In the genomic region with DNA sequence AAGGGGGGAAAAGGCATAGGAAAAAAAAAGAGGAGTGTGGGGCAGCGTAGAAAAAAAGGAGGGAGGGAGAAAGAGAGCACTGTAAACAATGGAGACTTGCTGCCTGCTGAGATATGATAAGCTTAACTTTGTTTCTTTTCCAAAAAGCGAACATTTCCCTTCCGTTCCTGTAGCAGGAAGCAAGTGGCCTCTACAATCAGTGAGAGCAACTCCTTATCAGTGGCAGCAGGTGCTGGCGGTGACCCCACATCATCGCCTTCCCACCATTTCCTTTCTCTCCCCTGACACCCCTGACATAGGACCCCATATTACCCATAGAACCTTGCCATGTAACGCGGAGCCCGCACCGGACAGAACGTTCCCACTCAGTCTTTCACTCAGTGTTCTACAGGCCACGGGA, we compare ENCODE assay signal across 20 mouse cellular contexts.
DNase-seq lines count a peak whose midpoint lies in the region; ATAC-seq and TF ChIP-seq lines count a peak whose summit lies in the region.
"Had no signal": no experiment of that assay in that cellular context is flagged by ENCODE, and none has a peak within 500 bp of the region (broad histone marks: within the 10 kb centered on the region; RNA-seq: fewer than 3 reads in every experiment).

No protein-coding gene starts in this region.

- H3K4me3 ChIP-seq in heart, embryonic 16.5 days (ENCODE audit: low read length), result no peak overlapping the region
- no peak overlapping the region for H3K4me3 ChIP-seq in stomach, embryonic 14.5 days (ENCODE audit: low read depth, low read length)
- no peak overlapping the region for H3K4me3 ChIP-seq in stomach, postnatal 0 days (ENCODE audit: low read depth, low read length)
- H3K4me3 ChIP-seq in cerebellum, adult 2 months (replicated peaks; ENCODE audit: insufficient read depth, low read depth, low read length), result no peak overlapping the region
- H3K4me3 ChIP-seq: forebrain, embryonic 12.5 days; limb, embryonic 12.5 days; neural tube, embryonic 13.5 days had no signal

- ATAC-seq in heart, embryonic 16.5 days (replicated peaks; ENCODE audit: extremely low read depth, insufficient read depth, low FRiP score), result peak; percentile 55
- ATAC-seq in stomach, embryonic 14.5 days (ENCODE audit: insufficient number of reproducible peaks, insufficient read depth, low FRiP score, low read depth), result no peak; the same call in 1 of the 2 replicates
- ATAC-seq in stomach, postnatal 0 days (ENCODE audit: low FRiP score, low TSS enrichment), result no peak
- ATAC-seq in hematopoietic stem cell, adult 5-6 weeks (replicated peaks in 1 of 2; ENCODE audit: insufficient read depth in 1 of 2, low FRiP score in 2 of 2, low TSS enrichment in 1 of 2, low read depth in 1 of 2, poor library complexity in 2 of 2, severe bottlenecking in 2 of 2), result peak; percentile 85 to 91

- peak overlapping the region; percentile 25; the same call in 1 of the 2 replicates for H3K4me2 ChIP-seq in heart, embryonic 16.5 days (ENCODE audit: low read depth, low read length)
- 0 out of 2 replicates have a peak overlapping the region, but pooled peaks have one; percentile 14 for H3K4me2 ChIP-seq in stomach, embryonic 14.5 days (replicated peaks; ENCODE audit: low read depth, low read length)
- H3K4me2 ChIP-seq in stomach, postnatal 0 days (replicated peaks; ENCODE audit: low read depth), result no peak overlapping the region
- H3K4me2 ChIP-seq: forebrain, embryonic 12.5 days; hindbrain, embryonic 14.5 days; limb, embryonic 12.5 days; neural tube, embryonic 13.5 days had no signal

- no peak for TF ChIP-seq POLR2A in cerebellum, adult 2 months (IDR thresholded peaks at IDR 0.05; ENCODE audit: borderline replicate concordance, insufficient read depth, low read length)

- no peaks in the 10 kb centered on the region for H3K4me1 ChIP-seq in heart, embryonic 16.5 days (ENCODE audit: control insufficient read depth, insufficient read depth, low read length)
- H3K4me1 ChIP-seq in stomach, embryonic 14.5 days (ENCODE audit: control insufficient read depth, insufficient read depth, low read length), result no peaks in the 10 kb centered on the region
- H3K4me1 ChIP-seq in stomach, postnatal 0 days (replicated peaks; ENCODE audit: control insufficient read depth, insufficient read depth), result no peaks in the 10 kb centered on the region
- H3K4me1 ChIP-seq in cerebellum, adult 2 months (ENCODE audit: control insufficient read depth, insufficient read depth, low read length), result no peaks in the 10 kb centered on the region
- H3K4me1 ChIP-seq: forebrain, embryonic 12.5 days; limb, embryonic 12.5 days; neural tube, embryonic 13.5 days had no signal

- H3K9ac ChIP-seq in heart, embryonic 16.5 days (ENCODE audit: low read length), result no peak overlapping the region
- H3K9ac ChIP-seq in stomach, embryonic 14.5 days (replicated peaks; ENCODE audit: low read depth, low read length), result no peak overlapping the region
- no peak overlapping the region for H3K9ac ChIP-seq in stomach, postnatal 0 days (ENCODE audit: low read length)
- H3K9ac ChIP-seq: forebrain, embryonic 12.5 days; hindbrain, embryonic 14.5 days; limb, embryonic 12.5 days; neural tube, embryonic 13.5 days had no signal

- no peak for TF ChIP-seq CTCF in stomach, postnatal 0 days (IDR thresholded peaks at IDR 0.05; ENCODE audit: low read depth)
- TF ChIP-seq CTCF in cerebellum, adult 2 months (IDR thresholded peaks at IDR 0.05; ENCODE audit: borderline replicate concordance, insufficient read depth, low read depth, low read length), result no peak

- DNase-seq in heart, adult 9 months (ENCODE audit: low spot score in 2 of 2), result no peak
- DNase-seq in stomach, postnatal 0 days (ENCODE audit: low spot score), result no peak
- no peak for DNase-seq in left cerebral cortex, postnatal 25 days (ENCODE audit: low spot score in 2 of 2)
- DNase-seq in cerebellum, adult 2 months, result no peak
- DNase-seq: adrenal gland, adult 8-10 months; cerebellum, adult 9-10 months; gastrocnemius, postnatal 10 days; heart, postnatal 10 days; midbrain, embryonic 14.5 days; thymus, adult 2 months had no signal

- no peaks in the 10 kb centered on the region for H3K27me3 ChIP-seq in heart, embryonic 16.5 days (ENCODE audit: control insufficient read depth, insufficient read depth, low read length)
- H3K27me3 ChIP-seq in stomach, embryonic 14.5 days (ENCODE audit: control insufficient read depth, insufficient read depth, low read length), result no peaks in the 10 kb centered on the region
- no peaks in the 10 kb centered on the region for H3K27me3 ChIP-seq in stomach, postnatal 0 days (ENCODE audit: control insufficient read depth, insufficient read depth, low read length)
- H3K27me3 ChIP-seq in cerebellum, adult 2 months (ENCODE audit: control insufficient read depth, insufficient read depth, low read length), result no peaks in the 10 kb centered on the region
- H3K27me3 ChIP-seq: forebrain, embryonic 12.5 days; limb, embryonic 12.5 days; neural tube, embryonic 13.5 days; Patski had no signal

- TF ChIP-seq EP300 in stomach, postnatal 0 days (optimal IDR thresholded peaks at IDR 0.05), result no peak

- intact Hi-C loops in left cerebral cortex, postnatal 25 days (cut with DNase I), result no loop called here

- no peaks in the 10 kb centered on the region for H3K36me3 ChIP-seq in heart, embryonic 16.5 days (ENCODE audit: control insufficient read depth, insufficient read depth)
- no peaks in the 10 kb centered on the region for H3K36me3 ChIP-seq in stomach, embryonic 14.5 days (ENCODE audit: control insufficient read depth, insufficient read depth, low read length)
- no peaks in the 10 kb centered on the region for H3K36me3 ChIP-seq in stomach, postnatal 0 days (ENCODE audit: control insufficient read depth, insufficient read depth, low read length)
- H3K36me3 ChIP-seq: forebrain, embryonic 12.5 days; limb, embryonic 12.5 days; neural tube, embryonic 13.5 days had no signal

- H3K27ac ChIP-seq in heart, embryonic 16.5 days (ENCODE audit: low read length), result no peak overlapping the region
- H3K27ac ChIP-seq in stomach, embryonic 14.5 days (ENCODE audit: low read length), result no peak overlapping the region
- no peak overlapping the region for H3K27ac ChIP-seq in stomach, postnatal 0 days (replicated peaks)
- no peak overlapping the region for H3K27ac ChIP-seq in cerebellum, adult 2 months (ENCODE audit: insufficient read depth, low read length)
- H3K27ac ChIP-seq: forebrain, embryonic 12.5 days; hindbrain, embryonic 14.5 days; kidney, postnatal 0 days; limb, embryonic 12.5 days; macrophage; neural tube, embryonic 13.5 days had no signal

- no peaks in the 10 kb centered on the region for H3K9me3 ChIP-seq in heart, embryonic 16.5 days (replicated peaks; ENCODE audit: control insufficient read depth, low read length)
- H3K9me3 ChIP-seq in stomach, embryonic 14.5 days (ENCODE audit: control insufficient read depth, low read depth, low read length), result no peaks in the 10 kb centered on the region
- no peaks in the 10 kb centered on the region for H3K9me3 ChIP-seq in stomach, postnatal 0 days (ENCODE audit: control insufficient read depth, low read length)
- H3K9me3 ChIP-seq: forebrain, embryonic 12.5 days; limb, embryonic 12.5 days; neural tube, embryonic 13.5 days had no signal

- 52% methylated on average over 11 of the region's 11 CpGs for WGBS in heart, embryonic 16.5 days
- 83% methylated on average over 11 of the region's 11 CpGs for WGBS in stomach, embryonic 14.5 days
- 59% methylated on average over 11 of the region's 11 CpGs for WGBS in stomach, postnatal 0 days
- WGBS in cerebellum, adult 2 months, result 86% methylated on average over 11 of the region's 11 CpGs

Comparison
In these comparisons a context has a peak if more than half of its experiments do, and no peak if none do; other contexts are left out.
1. ATAC-seq: peak in heart, embryonic 16.5 days (single experiment) and hematopoietic stem cell, adult 5-6 weeks (2 of 2); none in stomach, embryonic 14.5 days (single experiment) and stomach, postnatal 0 days (single experiment).